Mouse (Mus musculus) hindbrain, embryonic 11.5 days (tissue): Measurements from ENCODE around the gene Phospho1. TPM values are rescaled to one million over a fixed set of nuclear protein-coding genes. Genes with fewer than 3 reads are reported as not detected.
A peak's percentile ranks its signal among the peaks of the same experiment; 100 is the strongest.

ENCODE experiments used
- ATAC-seq: fragments of 200-750 bp; cut with Nextera tagmentation; 2 replicates; pipeline ENCODE4 v1.8.0; 2017; ENCODE audit warnings: mild to moderate bottlenecking, moderate TSS enrichment, moderate library complexity; ENCODE audit not compliant: low FRiP score
- DNase-seq: peaks from one replicate; pipeline ENCODE4 v3.0.0-alpha.2; 2015; ENCODE audit warnings: low spot score
- H3K27ac ChIP-seq: fragments of 300-500 bp; sonication (generic); 2 replicates; pipeline ENCODE4 v1.5.1; 2014; ENCODE audit warnings: mild to moderate bottlenecking, low read depth, low read length
- H3K27me3 ChIP-seq: fragments of 300-500 bp; sonication (generic); 2 replicates; pipeline ENCODE4 v1.6.1; 2014; ENCODE audit warnings: mild to moderate bottlenecking, low read length, moderate library complexity, mixed read lengths; ENCODE audit not compliant: control insufficient read depth, insufficient read depth
- H3K36me3 ChIP-seq: fragments of 300-500 bp; sonication (generic); 2 replicates; pipeline ENCODE4 v1.6.1; 2014; ENCODE audit warnings: mild to moderate bottlenecking, low read length, moderate library complexity, mixed read lengths; ENCODE audit not compliant: control insufficient read depth, insufficient read depth
- H3K4me1 ChIP-seq: fragments of 300-500 bp; sonication (generic); replicated peaks from 2 replicates; pipeline ENCODE4 v1.6.1; 2014; ENCODE audit warnings: low read length, mixed read lengths; ENCODE audit not compliant: control insufficient read depth, insufficient read depth
- H3K4me2 ChIP-seq: fragments of 300-500 bp; sonication (generic); replicated peaks from 2 replicates; pipeline ENCODE4 v1.6.1; 2014; ENCODE audit warnings: mild to moderate bottlenecking, low read depth, low read length
- H3K4me3 ChIP-seq: fragments of 300-500 bp; sonication (generic); 2 replicates; pipeline ENCODE4 v1.5.1; 2014; ENCODE audit warnings: low read depth, low read length
- H3K9ac ChIP-seq: fragments of 300-500 bp; sonication (generic); 2 replicates; pipeline ENCODE4 v1.6.1; 2014; ENCODE audit warnings: low read depth, low read length
- H3K9me3 ChIP-seq: fragments of 300-500 bp; sonication (generic); 2 replicates; pipeline ENCODE4 v1.6.1; 2016; ENCODE audit warnings: low read length; ENCODE audit not compliant: control insufficient read depth
- WGBS: fragments of 180-500 bp; shearing (Covaris S2); extraction: QIAGEN DNeasy Blood & Tissue Kit; methylation state at CpG from one replicate; pipeline ENCODE4 v1.1.7; 2014; 5-methylcytosine and 5-hydroxymethylcytosine counted together
- polyA plus RNA-seq: library from polyadenylated mRNA; unstranded; fragments of >200 nt; fragmentation: Nextera tagmentation; extraction: Ambion mirVana; gene quantifications from 2 replicates; pipeline ENCODE4 v1.2.1, GENCODE M21; 2014

Phospho1 gene
- polyA plus RNA-seq = not detected in 2 replicates

DNA sequence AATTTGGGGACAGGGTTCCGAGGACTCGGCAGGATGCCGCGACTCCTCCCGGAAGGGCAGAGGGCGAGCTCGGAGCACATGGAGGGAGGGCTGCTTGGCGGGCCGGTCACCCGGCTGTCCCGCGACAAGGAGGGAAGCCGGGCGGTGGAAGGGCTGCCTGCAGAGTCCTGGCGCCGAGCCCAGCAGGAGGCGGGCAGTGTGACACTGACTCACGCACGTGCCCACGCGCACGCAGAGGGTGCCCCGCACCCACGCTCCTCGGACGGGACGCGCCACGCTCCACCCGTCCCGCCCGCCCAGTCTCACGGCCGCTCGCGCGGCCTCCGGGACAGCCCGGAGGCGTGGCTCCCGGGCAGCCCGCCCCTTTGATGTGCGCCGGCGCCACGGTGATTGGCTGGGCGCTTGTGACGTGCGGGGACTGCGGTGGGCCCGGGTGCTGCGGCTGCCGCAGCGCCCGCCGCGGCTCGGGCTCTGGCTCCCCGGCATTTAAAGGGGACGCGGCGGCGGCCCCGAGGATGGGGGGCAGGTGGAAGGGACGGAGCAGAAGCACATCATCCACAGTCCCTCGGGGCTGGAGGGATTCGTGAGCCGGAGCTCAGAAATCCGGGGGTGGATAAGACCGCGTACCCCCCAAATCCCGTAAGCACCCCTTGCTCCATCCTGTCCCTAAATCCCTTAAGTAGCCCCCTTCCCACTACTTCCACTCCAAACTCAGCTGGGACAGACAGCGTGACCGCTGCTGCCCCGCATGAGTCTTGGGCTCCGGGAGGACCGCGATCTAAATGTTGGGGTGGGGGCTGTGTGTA lies at the start of gene Phospho1:
Phospho1 (plus strand) TSS at position 429 of the 806 bp plus-strand sequence.
- Histone ChIP-seq H3K4me3 (peak within 1 kb of the TSS; percentile 61), H3K9ac (peak within 1 kb of the TSS; percentile 47), H3K36me3 (no peaks in the 10 kb centered on the region), H3K27ac (no peak within 1 kb of the TSS), H3K9me3 (no peaks in the 10 kb centered on the region), H3K4me1 (0 out of 2 replicates have a peak, but pooled peaks cover 2% of the 10 kb centered on the region), H3K27me3 (peaks cover 23% of the 10 kb centered on the region), H3K4me2 (peak within 1 kb of the TSS; percentile 93)
- ATAC-seq (peak; percentile 98), DNase-seq (peak; percentile 94)
- under 1% methylated on average over 64 of the region's 78 CpGs for WGBS

DNA sequence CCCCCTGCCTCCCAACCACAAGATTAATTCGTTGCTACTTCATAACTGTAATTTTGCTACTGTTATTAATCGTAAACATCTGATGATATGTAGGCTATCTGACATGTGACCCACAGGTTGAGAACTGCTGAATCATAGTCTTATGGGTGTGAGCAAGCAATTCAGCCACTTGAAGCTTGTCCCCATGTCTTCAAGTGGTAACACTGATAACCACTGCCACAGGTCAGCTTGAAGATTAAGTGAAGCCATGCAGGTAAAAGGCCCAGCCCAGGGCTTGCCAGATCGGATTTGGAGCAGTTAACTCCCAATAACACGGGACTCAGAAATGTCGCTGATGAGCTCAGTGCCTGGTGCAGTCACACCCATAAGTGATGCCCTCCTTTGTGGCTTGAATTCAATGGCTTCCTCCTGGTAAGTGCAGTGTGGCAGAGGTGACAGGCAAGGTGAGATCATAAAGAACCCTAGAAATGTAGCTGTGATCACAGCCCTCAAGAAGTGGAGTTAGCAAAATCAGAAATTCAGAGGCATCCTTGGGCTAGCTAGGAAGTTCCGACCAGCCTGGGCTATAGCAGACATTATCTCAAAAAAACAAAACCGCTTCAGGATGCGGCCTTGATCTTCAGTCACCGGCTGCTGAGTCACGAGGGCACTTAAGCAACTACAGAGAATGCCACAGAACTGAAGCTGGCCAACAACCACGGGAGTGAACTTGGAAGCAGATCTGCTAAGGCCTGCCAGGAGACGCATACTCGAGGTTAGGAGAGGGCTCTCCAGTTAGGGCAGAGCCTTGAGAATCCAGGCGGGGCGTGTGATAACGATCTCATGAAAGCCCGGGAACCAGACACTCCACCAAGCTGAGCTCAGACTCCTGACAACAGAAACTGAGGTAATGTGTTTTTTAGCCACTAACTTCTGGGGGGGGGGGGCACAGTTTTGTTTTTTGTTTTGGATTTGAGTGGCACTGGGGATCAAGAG lies 46.7 kb upstream of the Phospho1 start:
- 90% methylated on average over 17 of the region's 17 CpGs for WGBS
- H3K4me1 ChIP-seq = no peaks in the 10 kb centered on the region
- H3K27ac ChIP-seq = no peak overlapping the region
- ATAC-seq (no peak), DNase-seq (no peak)
- H3K9ac ChIP-seq = no peak overlapping the region
- no peaks in the 10 kb centered on the region for H3K36me3 ChIP-seq
- H3K4me2 ChIP-seq = no peak overlapping the region
- no peak overlapping the region for H3K4me3 ChIP-seq
- H3K9me3 ChIP-seq = no peaks in the 10 kb centered on the region
- H3K27me3 ChIP-seq = no peaks in the 10 kb centered on the region

DNA sequence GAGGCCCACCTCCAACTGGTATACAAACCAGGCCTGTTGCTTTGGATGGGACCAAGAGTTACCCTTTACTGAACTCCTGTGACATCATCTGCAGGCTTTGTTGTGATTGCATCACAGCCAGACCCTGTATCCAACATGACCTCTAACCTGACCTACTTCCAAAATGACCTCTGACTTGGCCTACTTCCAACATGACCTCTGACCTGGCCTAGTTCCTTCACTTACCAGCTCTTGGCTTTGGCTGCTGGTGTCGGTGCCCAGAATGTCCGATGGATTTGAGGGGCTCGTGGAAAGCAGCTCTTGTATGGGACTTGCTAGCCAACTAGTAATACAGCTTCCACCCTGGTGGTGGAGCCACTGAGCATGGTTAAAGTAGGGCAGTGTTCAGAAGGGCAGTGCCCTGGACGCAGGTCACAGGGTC lies 45.5 kb upstream of the Phospho1 start:
- Histone ChIP-seq H3K4me3 (no peak overlapping the region), H3K4me2 (no peak overlapping the region), H3K9me3 (no peaks in the 10 kb centered on the region), H3K9ac (no peak overlapping the region), H3K27ac (no peak overlapping the region), H3K4me1 (no peaks in the 10 kb centered on the region), H3K27me3 (no peaks in the 10 kb centered on the region), H3K36me3 (no peaks in the 10 kb centered on the region)
- 82% methylated on average over 4 of the region's 4 CpGs for WGBS
- no peak for DNase-seq
- no peak for ATAC-seq

DNA sequence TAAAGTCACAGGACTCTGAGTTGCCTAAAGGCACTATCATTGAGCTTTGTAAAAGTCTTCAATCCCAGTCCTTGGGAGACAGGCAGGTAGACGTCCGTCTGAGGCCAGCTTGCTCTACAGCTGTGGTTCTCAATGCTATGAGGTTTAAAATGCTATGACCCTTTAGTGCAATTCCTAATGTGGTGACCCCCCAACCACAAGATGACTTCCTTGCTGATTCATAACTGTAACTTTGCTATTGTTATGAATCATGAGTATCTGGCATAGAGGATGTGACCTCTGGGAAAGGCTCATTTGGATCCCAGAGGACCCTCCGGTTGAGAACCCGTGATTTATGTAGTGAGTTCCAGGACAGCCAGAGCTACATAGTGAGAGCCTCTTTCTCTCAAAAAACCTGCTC lies 44.9 kb upstream of the Phospho1 start:
- ATAC-seq = no peak
- H3K36me3 ChIP-seq = no peaks in the 10 kb centered on the region
- no peak overlapping the region for H3K4me2 ChIP-seq
- H3K27ac ChIP-seq = no peak overlapping the region
- 93% methylated on average over 4 of the region's 4 CpGs for WGBS
- H3K9ac ChIP-seq = no peak overlapping the region
- H3K4me3 ChIP-seq = no peak overlapping the region
- H3K9me3 ChIP-seq = no peaks in the 10 kb centered on the region
- no peaks in the 10 kb centered on the region for H3K27me3 ChIP-seq
- no peak for DNase-seq
- no peaks in the 10 kb centered on the region for H3K4me1 ChIP-seq

DNA sequence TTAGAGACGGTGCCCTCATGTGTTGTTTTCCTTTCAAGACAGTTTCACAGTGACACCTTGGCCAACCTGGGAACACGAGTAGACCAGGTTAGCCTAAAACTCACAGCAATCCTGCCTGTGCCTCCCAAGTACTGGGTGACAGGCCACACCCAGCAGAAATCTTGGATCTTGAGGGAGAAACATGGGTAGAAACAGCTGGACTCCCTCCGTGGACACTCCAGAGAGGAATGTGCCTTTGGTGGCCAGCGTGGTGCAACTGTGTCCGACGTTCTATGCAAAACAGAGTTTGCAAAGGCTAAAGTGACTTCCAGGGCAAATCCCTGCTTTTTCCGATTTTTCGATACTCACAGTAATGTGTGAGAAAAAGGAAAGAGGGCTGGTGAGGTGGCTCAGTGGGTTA lies 43.8 kb upstream of the Phospho1 start:
- DNase-seq = no peak

DNA sequence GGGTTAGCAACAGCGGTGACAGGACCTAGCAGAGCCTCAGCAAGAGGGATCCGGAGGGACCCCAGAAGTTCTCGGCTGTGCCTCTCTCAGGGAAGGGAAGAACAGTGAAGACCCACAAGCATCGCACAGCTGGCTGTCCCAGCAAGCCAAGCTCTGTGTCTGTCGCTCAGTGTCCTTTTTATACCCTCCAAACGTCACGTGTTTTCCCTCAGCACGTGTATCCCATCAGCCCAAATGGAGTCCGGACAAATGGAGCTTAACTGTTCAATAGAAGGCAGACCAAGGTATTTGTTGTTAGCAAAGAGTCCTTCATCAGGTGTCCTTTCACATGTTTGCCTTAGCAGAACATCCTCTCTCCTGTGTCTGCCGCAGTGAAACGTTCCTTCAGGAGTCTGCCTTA lies 42.7 kb upstream of the Phospho1 start:
- Histone ChIP-seq H3K27ac (no peak overlapping the region), H3K4me3 (no peak overlapping the region), H3K4me2 (no peak overlapping the region), H3K4me1 (no peaks in the 10 kb centered on the region), H3K27me3 (no peaks in the 10 kb centered on the region), H3K36me3 (no peaks in the 10 kb centered on the region), H3K9me3 (no peaks in the 10 kb centered on the region; the same call in 1 of the 2 replicates), H3K9ac (no peak overlapping the region)
- DNase-seq (no peak), ATAC-seq (no peak)
- WGBS = 88% methylated on average over 11 of the region's 11 CpGs

More for the DNA sequence above, 43.8 kb upstream of the Phospho1 start:
- Histone ChIP-seq H3K9me3 (no peaks in the 10 kb centered on the region; the same call in 1 of the 2 replicates), H3K36me3 (no peaks in the 10 kb centered on the region), H3K27me3 (no peaks in the 10 kb centered on the region), H3K27ac (no peak overlapping the region), H3K4me3 (no peak overlapping the region), H3K9ac (no peak overlapping the region), H3K4me1 (no peaks in the 10 kb centered on the region), H3K4me2 (no peak overlapping the region)
- no peak for ATAC-seq
- WGBS = 92% methylated on average over 8 of the region's 8 CpGs

DNA sequence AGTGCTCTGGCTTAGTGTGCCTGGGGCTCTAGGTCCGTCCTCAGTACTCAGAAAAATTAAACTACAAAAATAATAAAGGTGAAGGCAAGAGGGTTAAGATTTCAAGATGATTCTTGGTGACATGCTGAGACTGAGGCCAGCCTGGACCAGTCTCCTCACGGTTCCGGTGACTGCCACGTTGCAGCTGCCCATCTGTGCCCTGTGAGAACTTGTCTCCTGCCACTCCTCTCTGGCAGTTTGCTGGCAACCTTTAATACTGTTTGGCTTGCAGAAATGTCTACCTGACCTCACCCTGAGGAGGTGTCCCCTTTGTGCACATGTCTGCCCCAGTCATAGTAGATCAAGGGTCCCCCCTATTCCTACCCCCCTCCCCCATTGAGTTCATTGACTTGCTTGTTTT lies 40.8 kb upstream of the Phospho1 start:
- no peak for ATAC-seq
- no peak for DNase-seq

DNA sequence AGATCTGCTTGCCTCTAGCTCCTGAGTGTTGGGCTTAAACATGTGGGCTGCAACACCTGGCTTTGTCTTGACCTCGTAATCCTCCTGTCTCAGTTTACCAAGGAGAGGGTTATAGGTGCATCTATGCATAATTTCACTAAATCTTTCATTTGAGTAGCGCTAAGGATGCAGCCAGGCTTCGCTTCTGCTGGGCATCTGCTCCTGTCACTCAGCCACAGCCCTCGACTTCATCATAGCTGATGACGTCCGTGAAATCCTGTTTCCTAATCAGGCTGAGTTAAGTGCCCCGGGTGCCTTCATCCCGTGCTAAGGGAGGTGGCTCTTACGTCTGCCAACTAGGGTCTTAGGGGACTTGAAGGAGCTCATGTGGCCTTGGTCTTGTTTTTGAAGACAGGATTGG lies 40.3 kb upstream of the Phospho1 start:
- no peak for ATAC-seq
- 85% methylated on average over 9 of the region's 9 CpGs for WGBS

More for the DNA sequence above, 40.8 kb upstream of the Phospho1 start:
- no peaks in the 10 kb centered on the region for H3K27me3 ChIP-seq
- no peak overlapping the region for H3K4me2 ChIP-seq
- H3K9ac ChIP-seq = no peak overlapping the region
- H3K4me1 ChIP-seq = no peaks in the 10 kb centered on the region
- H3K4me3 ChIP-seq = no peak overlapping the region
- H3K27ac ChIP-seq = no peak overlapping the region
- no peaks in the 10 kb centered on the region for H3K36me3 ChIP-seq
- no peaks in the 10 kb centered on the region; the same call in 1 of the 2 replicates for H3K9me3 ChIP-seq
- WGBS = 78% methylated on average over 4 of the region's 4 CpGs

More for the DNA sequence above, 40.3 kb upstream of the Phospho1 start:
- H3K9ac ChIP-seq = no peak overlapping the region
- no peaks in the 10 kb centered on the region for H3K27me3 ChIP-seq
- DNase-seq = no peak
- no peak overlapping the region for H3K27ac ChIP-seq
- no peak overlapping the region for H3K4me3 ChIP-seq
- H3K4me1 ChIP-seq = no peaks in the 10 kb centered on the region
- no peaks in the 10 kb centered on the region for H3K36me3 ChIP-seq
- no peak overlapping the region for H3K4me2 ChIP-seq
- no peaks in the 10 kb centered on the region; the same call in 1 of the 2 replicates for H3K9me3 ChIP-seq
